Mouse (Mus musculus) left cerebral cortex, adult 6 months (tissue): Measurements from ENCODE around the gene Ccdc6. TPM values are rescaled to one million over a fixed set of nuclear protein-coding genes. Genes with fewer than 3 reads are reported as not detected.

Experiments used
- long read RNA-seq, 2 experiments: library from polyadenylated mRNA; unstranded; transcript quantifications; one replicate each; pipeline ENCODE4 v2.0.0; 2019 to 2020
- polyA plus RNA-seq: library from polyadenylated mRNA; unstranded; fragments of <200 nt; fragmentation: Nextera tagmentation; gene quantifications from 2 replicates; pipeline ENCODE4 v1.2.3, GENCODE M21; 2021

The Ccdc6 gene
- polyA plus RNA-seq: 14.5 and 17.9 TPM in 2 replicates
- long read RNA-seq, experiment 1, partial matches to known transcripts: 0 of 9 reads
- long read RNA-seq, experiment 1, other reads (novel, unspliced or antisense): 9 of 9 reads
- long read RNA-seq, experiment 2, partial matches to known transcripts: 0 of 50 reads
- long read RNA-seq, experiment 2, other reads (novel, unspliced or antisense): 50 of 50 reads

DNA sequence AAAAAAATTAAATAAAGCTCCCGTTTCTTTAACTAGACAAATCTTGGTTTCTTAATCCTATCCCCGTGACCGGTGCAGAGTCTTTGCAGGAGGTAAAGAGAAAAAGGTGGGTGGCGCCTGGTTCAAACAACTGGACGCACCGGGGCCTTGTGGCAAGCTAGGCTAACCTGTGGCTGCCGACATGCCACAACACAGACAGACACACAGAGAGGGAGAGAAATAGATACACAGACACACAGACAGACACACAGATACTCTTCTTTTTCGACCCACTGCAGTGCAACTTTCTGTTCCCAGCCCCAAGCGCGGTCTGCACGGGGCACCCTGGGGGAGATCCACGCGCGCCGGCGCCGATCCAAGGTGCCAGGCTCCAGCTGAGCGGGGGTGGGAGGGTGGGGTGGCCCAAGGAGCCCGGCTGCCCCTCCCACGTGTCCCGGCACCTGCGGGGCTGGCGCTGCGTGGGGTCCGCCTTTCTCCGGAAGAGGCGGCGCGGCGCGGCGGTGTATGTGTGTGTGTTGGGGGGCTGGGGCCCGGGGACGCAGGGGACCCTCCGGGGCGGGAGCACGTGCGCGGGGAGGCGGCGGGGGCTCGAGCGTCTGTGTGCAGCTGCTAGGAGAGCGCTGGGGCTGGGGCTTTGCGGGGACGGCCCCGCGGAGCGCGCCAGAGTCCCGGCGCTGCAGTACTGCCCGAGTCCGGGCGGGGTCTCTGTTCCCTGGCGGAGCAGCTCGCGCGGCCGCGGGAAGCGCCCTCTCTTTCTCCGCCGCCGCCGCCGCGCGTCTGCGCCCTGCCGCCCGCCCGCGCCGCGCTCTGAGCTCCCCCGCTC lies at the start of gene Ccdc6:
Gene Ccdc6 (plus strand): TSS at position 756 of the 823 bp plus-strand sequence.

DNA sequence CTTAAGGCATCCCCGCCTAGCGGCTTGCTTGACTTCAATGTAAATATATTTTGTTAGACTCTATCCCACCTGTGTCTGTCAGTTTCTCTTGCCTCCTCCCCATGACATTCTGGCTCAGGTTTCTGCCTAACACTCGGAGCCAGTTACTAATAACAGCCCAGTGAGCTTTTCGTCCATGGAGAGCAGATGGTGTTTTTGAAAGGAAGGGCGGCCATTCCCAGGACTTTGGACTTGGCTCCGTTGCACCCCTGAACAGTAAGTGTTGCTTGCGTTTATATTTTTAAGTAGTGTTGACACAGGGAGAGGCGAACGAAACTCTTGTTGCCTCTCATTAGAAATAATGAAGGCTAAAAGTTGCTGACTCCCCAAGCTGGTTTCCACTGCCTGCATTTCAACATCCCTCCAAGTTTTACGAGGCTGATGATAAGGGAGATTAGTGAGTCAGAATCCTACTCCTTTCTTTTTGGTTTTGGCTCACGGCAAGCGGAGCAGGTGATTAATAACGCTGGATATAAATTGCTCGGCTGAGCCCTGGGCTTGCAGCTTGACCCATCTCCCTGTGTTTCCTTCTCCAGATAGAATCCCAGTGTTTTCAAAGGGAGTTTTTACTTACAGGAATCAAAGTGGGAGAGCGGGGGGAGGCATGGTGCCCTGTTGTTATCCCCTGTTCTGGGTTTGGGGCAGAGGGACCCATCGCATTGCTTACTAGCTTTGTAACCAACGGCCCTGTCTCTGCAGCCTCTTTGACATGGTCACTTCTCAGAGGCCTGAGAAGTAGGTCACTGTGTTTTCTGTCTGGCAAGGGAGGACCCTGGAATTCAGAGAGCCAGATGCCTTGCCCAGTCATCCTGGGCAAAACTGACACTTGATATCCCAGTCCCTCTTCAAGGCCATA lies 107.8 kb downstream of the Ccdc6 start, which contains the start of gene Mrln:
Gene Mrln (plus strand): TSS at position 160 of the 895 bp plus-strand sequence.

Other genes with a start within 250 kb of the Ccdc6 start
- gene Mrln, start 107.5 kb downstream of the Ccdc6 start, polyA plus RNA-seq: 0.67 and 1.0 TPM in 2 replicates
- 0.64 and 1.3 TPM in 2 replicates for gene Slc16a9, start 148.0 kb downstream of the Ccdc6 start, polyA plus RNA-seq